Mouse (Mus musculus): Measurements from ENCODE around the gene Selenov.
A peak's percentile ranks its signal among the peaks of the same experiment; 100 is the strongest.
"Not testable (repeated sequence)": the region's sequence is repeated elsewhere in the genome, so short reads cannot be mapped to it uniquely, and the experiment has no call there.

The Selenov gene

DNA sequence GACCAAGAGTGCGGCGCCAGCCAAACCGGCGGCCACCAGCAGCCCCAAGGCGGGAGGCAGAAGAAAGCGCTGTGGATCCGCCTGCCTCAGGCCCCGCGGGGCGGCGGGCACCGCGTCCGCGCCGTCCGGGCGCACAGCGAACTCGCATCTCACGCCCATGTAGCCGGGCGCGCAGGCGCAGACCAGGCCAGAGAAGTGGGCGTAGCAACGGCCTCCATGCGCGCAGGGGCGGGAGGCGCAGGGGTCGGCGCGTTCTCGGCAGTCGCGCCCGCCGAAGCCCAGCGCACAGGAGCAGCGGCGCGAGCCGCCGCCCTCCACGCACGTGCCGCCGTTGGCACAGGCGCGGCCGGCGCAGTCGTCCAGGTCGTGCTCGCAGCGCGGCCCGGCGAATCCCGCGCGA lies 3.5 kb upstream of the Selenov start:
- peak; percentile 84 to 85 for DNase-seq

DNA sequence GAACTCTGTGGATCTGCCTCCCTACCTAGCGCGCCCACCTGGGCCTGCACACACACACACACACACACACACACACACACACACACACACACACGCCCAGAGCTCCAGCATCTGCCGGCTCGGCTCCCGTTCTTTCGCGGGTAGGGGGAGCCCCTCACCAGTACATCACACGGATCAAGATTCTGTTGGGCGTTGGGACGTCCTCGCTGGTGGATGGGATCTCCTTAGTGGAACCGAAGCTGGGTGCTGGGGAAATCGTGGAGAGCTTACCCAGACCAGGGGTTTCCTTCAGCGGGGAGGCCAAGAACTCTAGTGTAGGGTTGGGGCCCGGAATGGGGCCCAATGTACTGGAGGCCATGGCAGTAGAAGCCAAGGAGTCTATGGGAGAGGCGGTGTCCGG lies 821 bp downstream of the Selenov start:
- DNase-seq = peak; percentile 41 to 64

DNA sequence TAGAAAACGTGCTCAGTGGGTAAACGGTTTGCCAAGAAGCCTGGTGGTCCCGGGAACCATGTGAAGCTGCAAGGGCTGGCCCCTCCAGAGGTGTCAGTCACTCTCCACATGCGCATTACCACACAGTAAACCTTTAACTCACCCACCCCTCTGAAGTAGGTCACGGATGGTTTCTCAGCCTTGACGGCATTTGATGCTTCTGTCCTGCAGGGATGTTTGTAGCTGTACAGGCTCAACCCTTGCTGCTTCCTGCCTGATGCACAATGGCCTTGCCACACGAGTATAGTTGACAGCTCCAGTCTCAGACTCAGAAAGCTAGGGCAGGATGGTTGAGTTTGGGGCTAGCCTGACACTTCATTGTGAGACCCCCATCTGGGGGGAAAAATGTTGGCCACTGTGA lies 10.4 kb downstream of the Selenov start:
- no peak for DNase-seq

DNA sequence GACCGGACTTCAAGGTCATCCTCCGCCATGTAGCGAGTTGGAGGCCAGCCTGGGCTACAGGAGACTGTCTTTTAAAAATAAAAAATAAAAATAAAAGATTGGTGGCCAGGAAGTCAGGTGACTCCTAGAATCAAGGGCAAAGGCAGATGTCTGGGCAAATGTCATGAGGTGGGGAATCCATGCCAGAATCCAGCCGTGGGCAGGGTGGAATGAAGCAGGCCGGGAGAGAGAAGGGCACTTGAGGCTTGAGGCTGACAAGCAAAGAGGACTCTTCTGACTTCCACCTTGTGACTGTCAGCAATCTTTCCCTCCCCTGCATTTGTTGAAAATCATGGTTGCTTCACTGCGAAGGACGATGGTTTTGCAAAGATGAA lies 12.7 kb downstream of the Selenov start:
- DNase-seq = peak in 1 of 2 experiments; percentile 51

DNA sequence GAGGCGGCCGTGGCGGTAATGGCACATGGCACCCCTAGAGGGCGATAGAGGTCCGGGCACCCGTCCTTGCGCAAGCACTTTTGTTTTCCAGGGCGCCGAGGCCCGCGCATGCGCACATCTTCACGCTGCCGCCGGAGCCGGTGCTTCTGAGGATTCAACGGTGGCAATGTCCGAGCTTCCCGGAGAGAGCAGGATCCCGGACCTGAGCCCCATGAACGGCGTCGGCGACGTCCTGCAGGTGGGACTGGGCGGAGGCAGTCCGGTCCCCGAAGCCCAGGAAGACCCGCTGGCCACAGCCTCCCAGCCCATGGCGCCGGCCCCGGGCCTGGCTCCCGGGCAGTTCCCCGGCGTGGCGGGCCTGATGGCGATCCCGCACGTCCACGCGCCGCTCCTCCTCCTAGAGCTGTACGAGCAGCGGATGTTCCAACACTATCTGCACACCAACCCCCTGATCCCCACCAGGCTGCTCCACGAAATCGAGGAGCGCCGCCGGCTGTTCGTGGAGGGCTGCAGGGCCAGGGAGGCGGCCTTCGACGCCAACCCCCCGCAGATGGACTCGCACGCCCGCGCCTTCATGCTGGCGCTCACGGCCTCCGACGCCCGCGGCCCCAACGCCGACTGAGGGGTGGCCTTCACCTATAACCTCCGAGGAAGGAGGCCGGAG lies 13.2 kb downstream of the Selenov start, which contains the start of gene Eid2b:
Gene Eid2b, plus strand, starts transcription at position 125 of the 664 bp plus-strand sequence.
- peak; percentile 99 for DNase-seq

DNA sequence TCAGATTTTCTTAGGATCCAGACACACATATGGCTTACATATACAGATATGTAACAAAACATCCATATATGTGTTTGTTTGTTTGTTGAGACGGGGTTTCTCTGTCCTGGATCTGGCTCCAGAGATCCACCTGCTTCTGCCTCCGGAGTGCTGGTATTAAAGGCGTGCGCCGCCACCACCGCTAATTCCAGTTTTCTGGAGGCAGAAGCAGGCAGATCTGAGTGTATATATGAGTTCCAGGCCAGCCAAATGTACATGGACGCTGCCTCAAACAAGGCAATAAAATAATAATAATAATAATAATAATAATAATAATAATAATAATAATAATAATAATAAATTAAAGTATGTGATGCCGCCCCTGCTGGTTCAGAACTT lies 13.8 kb downstream of the Selenov start:
- no peak for DNase-seq

- DNase-seq = peak in 1 of 2 experiments; percentile 37
These were observed 19.2 kb downstream of the Selenov start for GRCm38 (mm10) chr7:28271761-28272160.

- peak in 1 of 2 experiments; percentile 39 for DNase-seq
These were observed 21.6 kb downstream of the Selenov start for GRCm38 (mm10) chr7:28269355-28269754.

DNA sequence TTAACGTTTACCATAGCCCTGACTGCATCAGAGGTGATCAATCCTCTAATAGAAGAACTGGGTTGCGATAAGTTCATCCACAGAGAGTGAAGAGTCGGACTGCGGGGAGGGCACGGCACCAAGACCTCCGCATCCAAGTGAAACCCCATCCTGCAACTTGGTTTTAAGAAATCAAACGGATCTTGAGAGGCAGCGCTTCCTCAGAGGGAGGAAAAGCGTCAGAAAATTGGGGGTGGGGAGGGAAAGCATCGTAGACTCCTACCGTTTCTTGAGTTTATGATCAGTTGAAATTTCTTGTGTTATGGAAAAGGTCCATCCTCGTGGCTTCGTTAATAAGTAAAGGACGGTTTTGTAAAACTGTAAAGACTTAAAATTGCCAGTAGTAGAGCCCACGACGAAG lies 22.4 kb downstream of the Selenov start:
- DNase-seq = no peak

DNA sequence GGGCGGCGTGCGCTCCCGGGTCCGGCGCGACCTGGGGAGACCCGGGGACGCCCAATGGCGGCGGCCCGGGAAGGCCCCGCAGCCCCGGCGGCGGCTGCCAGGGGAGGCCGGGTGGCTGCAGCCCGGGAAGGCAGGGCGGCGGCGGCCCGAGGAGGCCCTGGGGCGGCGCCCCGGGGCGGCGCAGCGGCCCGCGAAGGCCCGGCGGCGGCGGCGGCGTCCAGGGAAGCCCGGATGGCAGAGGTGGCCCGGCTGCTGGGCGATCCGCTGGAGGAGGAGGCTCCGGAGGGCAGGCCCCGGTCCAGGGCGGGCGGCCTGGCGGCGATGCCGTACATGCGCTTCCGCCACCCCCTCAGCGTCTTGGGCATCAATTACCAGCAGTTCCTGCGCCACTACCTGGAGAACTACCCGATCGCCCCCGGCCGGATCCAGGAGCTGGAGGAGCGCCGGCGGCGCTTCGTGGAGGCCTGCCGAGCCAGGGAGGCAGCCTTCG lies 22.9 kb downstream of the Selenov start:
- peak; percentile 75 to 76 for DNase-seq

- peak; percentile 97 to 98 for DNase-seq
These were observed 23.6 kb downstream of the Selenov start, which contains the start of gene Eid2 for GRCm38 (mm10) chr7:28267129-28268041. Gene Eid2 (plus strand): TSS chr7:28267881.

DNA sequence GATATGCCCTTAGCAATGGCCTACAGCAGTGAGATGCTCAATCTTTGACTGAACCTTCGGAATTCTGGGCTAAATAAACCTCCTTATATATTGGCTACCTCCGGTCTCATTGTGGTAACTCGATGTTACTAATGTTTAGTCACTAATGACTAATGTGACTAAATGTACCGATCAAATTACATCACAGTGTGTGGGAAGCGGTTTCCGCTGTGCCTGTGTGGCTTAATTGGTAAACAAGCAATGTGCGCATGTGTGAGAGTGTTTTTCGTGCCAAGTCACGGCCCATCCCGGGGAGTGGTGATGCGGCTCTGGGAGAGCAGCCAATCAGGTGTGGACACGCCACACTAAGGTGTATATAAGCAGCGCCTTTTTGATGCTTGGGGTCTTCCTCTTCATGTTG lies 25.6 kb downstream of the Selenov start:
- DNase-seq = no peak

- DNase-seq = peak in 1 of 2 experiments; percentile 28
These were observed 27.2 kb downstream of the Selenov start for GRCm38 (mm10) chr7:28263786-28264185.

DNA sequence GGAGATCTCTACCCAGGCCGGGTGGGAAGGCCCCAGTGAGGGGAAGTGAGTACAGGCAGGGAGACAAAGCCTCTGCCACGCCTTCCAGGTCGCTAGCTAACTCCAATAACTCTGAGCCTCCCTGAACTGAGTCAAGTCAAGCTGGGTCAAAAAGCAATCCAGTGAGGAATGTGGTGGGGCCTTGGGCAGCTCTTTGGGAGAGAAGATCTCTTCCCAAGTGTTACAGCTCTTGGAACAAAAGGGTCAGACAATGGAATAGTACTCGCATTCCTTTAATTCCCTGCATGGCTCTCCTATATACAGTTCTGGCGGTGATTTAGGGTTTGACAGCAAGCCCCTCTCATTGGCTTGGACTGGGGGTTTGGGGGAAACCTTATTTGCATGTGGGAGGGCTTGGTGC lies 28.1 kb downstream of the Selenov start:
- DNase-seq = no peak

DNA sequence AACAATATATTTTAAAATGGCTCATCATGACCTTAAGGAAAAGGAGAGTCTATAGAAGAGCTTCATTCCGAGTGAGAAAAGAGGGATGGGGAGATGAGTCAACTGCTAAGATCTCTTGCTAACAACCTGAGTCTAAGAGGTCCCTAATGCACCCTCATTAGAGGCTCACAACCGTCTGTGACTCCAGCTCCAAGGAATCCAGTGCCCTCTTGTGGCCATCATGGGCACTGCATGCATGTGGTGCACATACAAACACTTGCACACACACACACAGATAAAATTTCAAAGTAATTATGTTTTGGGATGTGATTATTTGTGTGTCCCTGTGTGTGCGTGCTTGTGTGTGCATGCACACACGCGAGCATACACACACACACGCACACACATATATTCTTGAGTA lies 35.5 kb downstream of the Selenov start:
- peak in 1 of 2 experiments; percentile 36 for DNase-seq

DNA sequence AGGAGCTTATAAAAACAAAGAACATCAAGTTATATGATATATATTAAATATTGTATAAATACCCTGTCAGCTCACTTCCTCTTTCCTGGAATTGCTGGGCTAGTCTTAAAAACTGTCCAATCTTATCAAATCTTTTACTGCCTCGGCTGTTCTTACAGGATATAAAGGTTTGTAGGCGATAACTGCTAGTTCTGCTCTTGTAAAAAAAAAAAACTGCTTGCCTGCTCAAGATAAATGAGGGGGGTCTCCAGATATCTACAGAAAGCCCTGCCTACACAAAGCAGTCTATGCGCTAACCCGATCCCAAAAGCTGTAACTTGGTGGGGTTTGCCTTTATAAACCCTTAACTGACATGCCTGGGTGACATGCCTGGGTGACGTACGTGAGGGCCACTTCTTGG lies 36.4 kb downstream of the Selenov start:
- no peak for DNase-seq

GRCm38 (mm10) chr7:28251976-28252375 lies 39.0 kb downstream of the Selenov start:
- DNase-seq = no peak

GRCm38 (mm10) chr7:28248957-28249356 lies 42.0 kb downstream of the Selenov start:
- no peak for DNase-seq

GRCm38 (mm10) chr7:28243943-28244342 lies 47.0 kb downstream of the Selenov start:
- DNase-seq = not testable (repeated sequence)
